Mouse (Mus musculus): Measurements from ENCODE around the gene Atp6v0c. TPM values are rescaled to one million over a fixed set of nuclear protein-coding genes. Genes with fewer than 3 reads are reported as not detected.

Gene Atp6v0c
- polyA plus RNA-seq, 1 experiment from 2014 or later, result 447 TPM

DNA sequence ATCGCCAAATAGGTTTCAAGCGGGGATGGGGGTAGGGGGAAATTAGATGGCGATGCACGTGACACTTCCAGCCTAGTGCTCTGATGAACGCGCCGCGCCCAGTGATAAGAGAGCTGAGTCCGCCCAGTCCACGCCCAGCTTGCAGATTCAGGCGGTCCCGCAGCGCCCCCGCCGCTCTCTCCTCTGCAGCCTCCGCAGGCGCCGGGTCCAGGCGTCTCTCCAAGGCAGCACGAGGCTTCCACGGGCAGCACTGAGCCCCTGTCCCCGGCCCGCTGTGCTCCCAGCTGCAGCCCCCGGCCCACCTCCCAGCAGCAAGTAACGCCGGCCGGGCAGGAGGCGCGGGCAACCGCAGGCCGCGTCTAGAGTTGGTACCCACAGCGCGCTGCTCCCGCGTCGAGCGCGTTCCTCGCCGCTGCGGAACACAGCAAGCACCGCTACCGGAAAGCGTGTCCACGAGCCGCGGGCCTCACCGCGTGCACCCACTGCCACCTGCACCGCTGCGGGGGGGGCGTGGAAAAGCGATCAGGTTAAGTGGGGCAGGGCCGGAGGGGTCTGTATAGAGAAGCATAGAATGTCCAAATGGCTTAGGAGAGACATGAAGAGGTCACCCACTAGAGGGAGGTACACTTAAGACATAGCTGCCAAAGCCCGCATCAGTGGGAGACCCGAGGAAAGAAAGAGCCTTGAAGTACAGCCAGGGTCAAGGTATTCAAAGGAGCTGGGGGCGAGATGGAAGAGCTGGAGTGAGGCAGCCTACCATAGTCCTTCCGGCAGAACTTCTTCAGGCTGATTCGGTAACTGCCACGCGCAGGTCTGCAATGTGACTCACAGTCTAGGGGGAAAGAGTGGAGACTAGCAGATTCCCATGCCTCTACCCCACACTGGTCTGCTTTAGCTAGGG, 37.2 kb upstream of the Atp6v0c start:
- peak overlapping the region; percentile 51 for H3K9ac ChIP-seq
- H3K36me3 ChIP-seq, result no peaks in the 10 kb centered on the region
- H3K4me2 ChIP-seq, result peak overlapping the region; percentile 80
- H3K4me3 ChIP-seq, result peak overlapping the region; percentile 57
- H3K27ac ChIP-seq, result no peak overlapping the region
- ATAC-seq (replicated peaks; ENCODE audit: insufficient number of reproducible peaks, insufficient read depth, low FRiP score, low read depth), result no peak; the same call in 1 of the 2 replicates
- H3K9me3 ChIP-seq (replicated peaks), result no peaks in the 10 kb centered on the region
- H3K4me1 ChIP-seq (replicated peaks), result peaks cover 75% of the 10 kb centered on the region
- H3K27me3 ChIP-seq, result peaks cover 43% of the 10 kb centered on the region
- WGBS, result 5% methylated on average over 61 of the region's 62 CpGs

DNA sequence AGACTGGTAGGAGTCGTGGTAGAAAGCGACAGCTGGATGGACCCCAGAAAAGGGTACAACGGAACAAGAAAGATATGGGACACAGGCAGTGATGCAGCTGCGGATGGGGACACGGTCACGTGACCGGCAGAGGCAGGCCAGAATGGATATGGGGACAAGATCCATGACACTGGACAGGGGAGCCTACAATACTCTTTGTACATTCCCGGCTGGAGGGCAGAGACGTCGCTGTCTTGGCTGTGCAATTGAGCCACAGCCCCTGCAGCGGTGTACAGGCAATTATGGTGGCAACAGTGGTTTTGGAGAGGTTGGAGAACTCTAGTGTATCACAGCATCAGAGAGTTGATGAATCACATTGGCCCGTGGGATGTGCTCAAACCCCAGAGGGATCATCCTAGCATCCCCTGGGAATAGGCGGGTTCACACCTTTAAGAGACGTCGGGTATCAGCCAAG, 36.4 kb upstream of the Atp6v0c start:
- peak overlapping the region; percentile 45; the same call in 1 of the 2 replicates for H3K27ac ChIP-seq
- peak; percentile 0; the same call in 1 of the 2 replicates for ATAC-seq (replicated peaks; ENCODE audit: insufficient number of reproducible peaks, insufficient read depth, low FRiP score, low read depth)

DNA sequence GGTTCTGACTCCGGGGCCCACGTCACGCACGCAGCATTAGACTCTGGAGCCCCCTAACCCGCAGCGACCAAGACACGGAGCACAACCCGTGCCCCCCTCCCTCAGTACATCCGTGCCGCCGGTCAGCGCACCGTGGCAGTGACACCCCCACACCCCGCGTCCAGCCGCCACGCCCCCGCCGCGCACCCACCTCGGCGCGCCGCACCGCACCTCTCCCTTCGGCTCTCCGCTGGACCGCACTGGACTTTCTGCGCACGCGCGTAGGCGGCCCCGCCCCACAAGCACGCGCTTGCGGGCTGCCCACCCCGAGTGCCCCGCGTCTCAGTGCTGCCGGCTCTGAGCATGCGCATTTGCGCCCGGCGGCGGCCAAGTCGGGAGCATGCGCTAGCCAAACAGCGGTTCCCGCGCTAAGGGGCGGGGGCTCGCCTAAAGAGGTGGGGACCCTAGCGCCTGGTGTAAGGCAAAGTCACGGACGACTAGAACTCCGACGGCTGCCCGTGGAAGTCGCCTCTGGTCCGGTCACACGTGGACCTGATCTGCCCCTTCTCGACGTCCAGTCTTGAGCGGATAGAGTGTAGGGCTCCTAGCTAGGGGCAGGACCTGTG, 35.9 kb upstream of the Atp6v0c start, which contains the start of gene Tbc1d24:
Gene Tbc1d24, minus strand, starts transcription at position 279 of the 605 bp plus-strand sequence.
- H3K9me3 ChIP-seq (replicated peaks), result no peaks in the 10 kb centered on the region
- peaks cover 31% of the 10 kb centered on the region for H3K27me3 ChIP-seq
- peak within 1 kb of the TSS; percentile 61 for H3K9ac ChIP-seq
- peak within 1 kb of the TSS; percentile 45 for H3K27ac ChIP-seq
- peak within 1 kb of the TSS; percentile 80 for H3K4me2 ChIP-seq
- H3K4me3 ChIP-seq, result peak within 1 kb of the TSS; percentile 57
- H3K36me3 ChIP-seq, result no peaks in the 10 kb centered on the region
- WGBS, result under 1% methylated on average over 65 of the region's 65 CpGs
- ATAC-seq (replicated peaks; ENCODE audit: insufficient number of reproducible peaks, insufficient read depth, low FRiP score, low read depth), result peak; percentile 70
- H3K4me1 ChIP-seq (replicated peaks), result peaks cover 64% of the 10 kb centered on the region

More for the DNA sequence above, 36.4 kb upstream of the Atp6v0c start:
- peak overlapping the region; percentile 61; the same call in 1 of the 2 replicates for H3K9ac ChIP-seq
- H3K4me2 ChIP-seq, result peak overlapping the region; percentile 80
- peak overlapping the region; percentile 57 for H3K4me3 ChIP-seq
- peaks cover 67% of the 10 kb centered on the region for H3K4me1 ChIP-seq (replicated peaks)
- 4% methylated on average over 15 of the region's 15 CpGs for WGBS
- no peaks in the 10 kb centered on the region for H3K9me3 ChIP-seq (replicated peaks)
- H3K36me3 ChIP-seq, result no peaks in the 10 kb centered on the region
- H3K27me3 ChIP-seq, result peaks cover 36% of the 10 kb centered on the region

- H3K27ac ChIP-seq, result peak overlapping the region; percentile 17
- 6% methylated on average over 7 of the region's 7 CpGs for WGBS
These were observed 35.3 kb upstream of the Atp6v0c start for GRCm38 (mm10) chr17:24204846-24205245.

DNA sequence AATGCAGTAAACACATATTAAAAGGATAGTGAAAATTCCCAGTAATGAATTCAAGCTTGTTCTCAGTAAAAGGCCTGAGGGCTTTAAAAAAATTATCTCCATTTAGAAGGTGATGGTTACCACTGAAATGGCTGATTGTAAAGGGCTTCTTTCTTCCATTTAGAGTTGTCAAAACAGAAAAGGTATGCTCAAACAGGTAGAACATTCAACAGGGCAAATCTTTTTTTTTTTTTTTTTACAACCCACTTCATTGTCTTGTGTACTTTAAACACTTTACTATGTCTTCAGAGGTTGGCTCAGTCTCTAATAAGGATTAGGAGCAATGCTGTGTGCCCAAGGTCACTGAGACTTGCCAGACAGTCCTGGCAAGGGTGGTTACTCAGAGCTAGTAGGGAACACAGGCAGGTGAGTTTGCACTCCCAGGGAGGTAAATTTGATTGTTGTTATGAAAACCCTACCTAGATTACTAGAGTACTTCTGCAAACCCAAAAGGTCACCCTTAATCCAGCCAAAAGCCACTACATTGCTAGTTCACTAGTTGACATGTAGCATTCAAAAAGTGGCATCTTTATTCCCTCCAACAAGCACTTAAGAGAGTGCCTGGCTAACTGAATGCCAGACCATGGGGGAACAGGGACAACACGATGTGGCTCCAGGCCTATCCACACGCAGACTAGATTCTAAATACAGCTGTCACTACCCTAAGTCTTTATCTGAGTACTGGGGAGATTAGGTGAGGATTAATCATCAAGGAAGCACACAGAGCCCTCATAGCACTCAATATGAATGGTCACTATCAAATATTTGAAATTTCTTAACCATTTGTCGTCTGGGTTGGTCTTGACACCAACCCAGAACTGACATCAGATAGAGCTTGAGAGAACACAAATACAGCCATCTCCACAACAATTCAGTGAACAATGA, 34.4 kb upstream of the Atp6v0c start:
- peaks cover 24% of the 10 kb centered on the region for H3K27me3 ChIP-seq
- peak overlapping the region; percentile 57; the same call in 1 of the 2 replicates for H3K4me3 ChIP-seq
- no peak overlapping the region; the same call in 1 of the 2 replicates for H3K9ac ChIP-seq
- no peaks in the 10 kb centered on the region for H3K9me3 ChIP-seq (replicated peaks)
- H3K27ac ChIP-seq, result 0 out of 2 replicates have a peak overlapping the region, but pooled peaks have one; percentile 16
- ATAC-seq (replicated peaks; ENCODE audit: insufficient number of reproducible peaks, insufficient read depth, low FRiP score, low read depth), result no peak
- H3K36me3 ChIP-seq, result no peaks in the 10 kb centered on the region
- peak overlapping the region; percentile 80 for H3K4me2 ChIP-seq
- WGBS, result 40% methylated on average over 3 of the region's 3 CpGs
- H3K4me1 ChIP-seq (replicated peaks), result peaks cover 70% of the 10 kb centered on the region

More at GRCm38 (mm10) chr17:24204846-24205245, 35.3 kb upstream of the Atp6v0c start:
- Histone ChIP-seq H3K27me3 (peaks cover 25% of the 10 kb centered on the region), H3K36me3 (no peaks in the 10 kb centered on the region), H3K9ac (peak overlapping the region; percentile 61), H3K4me2 (peak overlapping the region; percentile 80), H3K4me3 (peak overlapping the region; percentile 57), H3K9me3 (replicated peaks) (no peaks in the 10 kb centered on the region), H3K4me1 (replicated peaks) (peaks cover 70% of the 10 kb centered on the region)
- no peak for ATAC-seq (replicated peaks; ENCODE audit: insufficient number of reproducible peaks, insufficient read depth, low FRiP score, low read depth)

- peaks cover 62% of the 10 kb centered on the region for H3K4me1 ChIP-seq (replicated peaks)
- H3K4me3 ChIP-seq, result no peak overlapping the region
- peaks cover 21% of the 10 kb centered on the region for H3K27me3 ChIP-seq
- no peaks in the 10 kb centered on the region for H3K9me3 ChIP-seq (replicated peaks)
- ATAC-seq (replicated peaks; ENCODE audit: insufficient number of reproducible peaks, insufficient read depth, low FRiP score, low read depth), result no peak
- 36% methylated on average over 4 of the region's 4 CpGs for WGBS
- no peaks in the 10 kb centered on the region for H3K36me3 ChIP-seq
- peak overlapping the region; percentile 11; the same call in 1 of the 2 replicates for H3K9ac ChIP-seq
- peak overlapping the region; percentile 20 for H3K4me2 ChIP-seq
- H3K27ac ChIP-seq, result 0 out of 2 replicates have a peak overlapping the region, but pooled peaks have one; percentile 16
These were observed 33.6 kb upstream of the Atp6v0c start for GRCm38 (mm10) chr17:24203068-24203467.

GRCm38 (mm10) chr17:24201092-24201491, 31.6 kb upstream of the Atp6v0c start:
- ATAC-seq (replicated peaks; ENCODE audit: insufficient number of reproducible peaks, insufficient read depth, low FRiP score, low read depth), result no peak
- no peaks in the 10 kb centered on the region for H3K9me3 ChIP-seq (replicated peaks)
- H3K4me1 ChIP-seq (replicated peaks), result peaks cover 56% of the 10 kb centered on the region
- H3K27me3 ChIP-seq, result peaks cover 3% of the 10 kb centered on the region; the same call in 1 of the 2 replicates
- 71% methylated on average over 4 of the region's 4 CpGs for WGBS
- H3K36me3 ChIP-seq, result no peaks in the 10 kb centered on the region
- no peak overlapping the region for H3K9ac ChIP-seq
- no peak overlapping the region for H3K4me3 ChIP-seq
- H3K4me2 ChIP-seq, result no peak overlapping the region
- no peak overlapping the region for H3K27ac ChIP-seq

GRCm38 (mm10) chr17:24199741-24200140, 30.2 kb upstream of the Atp6v0c start:
- WGBS, result 37% methylated on average over 4 of the region's 4 CpGs
- ATAC-seq (replicated peaks; ENCODE audit: insufficient number of reproducible peaks, insufficient read depth, low FRiP score, low read depth), result 0 out of 2 replicates have a peak, but pooled peaks have one; percentile 41
- H3K4me1 ChIP-seq (replicated peaks), result peaks cover 51% of the 10 kb centered on the region

GRCm38 (mm10) chr17:24199252-24199651, 29.8 kb upstream of the Atp6v0c start:
- ATAC-seq (replicated peaks; ENCODE audit: insufficient number of reproducible peaks, insufficient read depth, low FRiP score, low read depth), result no peak
- H3K9ac ChIP-seq, result no peak overlapping the region

More at GRCm38 (mm10) chr17:24199741-24200140, 30.2 kb upstream of the Atp6v0c start:
- no peaks in the 10 kb centered on the region for H3K27me3 ChIP-seq
- no peak overlapping the region for H3K27ac ChIP-seq
- no peak overlapping the region for H3K9ac ChIP-seq
- no peaks in the 10 kb centered on the region for H3K9me3 ChIP-seq (replicated peaks)
- H3K4me2 ChIP-seq, result no peak overlapping the region
- no peaks in the 10 kb centered on the region for H3K36me3 ChIP-seq
- no peak overlapping the region for H3K4me3 ChIP-seq

GRCm38 (mm10) chr17:24197032-24197824, 27.7 kb upstream of the Atp6v0c start:
- 41% methylated on average over 15 of the region's 15 CpGs for WGBS
- Histone ChIP-seq H3K9ac (no peak overlapping the region; the same call in 1 of the 2 replicates), H3K4me2 (no peak overlapping the region), H3K4me1 (replicated peaks) (peaks cover 46% of the 10 kb centered on the region), H3K4me3 (no peak overlapping the region), H3K9me3 (replicated peaks) (no peaks in the 10 kb centered on the region), H3K36me3 (no peaks in the 10 kb centered on the region), H3K27me3 (no peaks in the 10 kb centered on the region), H3K27ac (no peak overlapping the region)
- no peak for ATAC-seq (replicated peaks; ENCODE audit: insufficient number of reproducible peaks, insufficient read depth, low FRiP score, low read depth)

More at GRCm38 (mm10) chr17:24199252-24199651, 29.8 kb upstream of the Atp6v0c start:
- Histone ChIP-seq H3K36me3 (no peaks in the 10 kb centered on the region), H3K4me2 (no peak overlapping the region), H3K27me3 (no peaks in the 10 kb centered on the region), H3K4me3 (no peak overlapping the region), H3K9me3 (replicated peaks) (no peaks in the 10 kb centered on the region), H3K27ac (no peak overlapping the region), H3K4me1 (replicated peaks) (peaks cover 49% of the 10 kb centered on the region)
- 82% methylated on average over 4 of the region's 4 CpGs for WGBS

Measured in heart, embryonic 15.5 days (tissue).